Mouse (Mus musculus): ENCODE measurements around the gene Trdmt1. TPM values are rescaled to one million over a fixed set of nuclear protein-coding genes. Genes with fewer than 3 reads are reported as not detected.

Gene Trdmt1
- total RNA-seq, 1 experiment, result 7.4 TPM

DNA sequence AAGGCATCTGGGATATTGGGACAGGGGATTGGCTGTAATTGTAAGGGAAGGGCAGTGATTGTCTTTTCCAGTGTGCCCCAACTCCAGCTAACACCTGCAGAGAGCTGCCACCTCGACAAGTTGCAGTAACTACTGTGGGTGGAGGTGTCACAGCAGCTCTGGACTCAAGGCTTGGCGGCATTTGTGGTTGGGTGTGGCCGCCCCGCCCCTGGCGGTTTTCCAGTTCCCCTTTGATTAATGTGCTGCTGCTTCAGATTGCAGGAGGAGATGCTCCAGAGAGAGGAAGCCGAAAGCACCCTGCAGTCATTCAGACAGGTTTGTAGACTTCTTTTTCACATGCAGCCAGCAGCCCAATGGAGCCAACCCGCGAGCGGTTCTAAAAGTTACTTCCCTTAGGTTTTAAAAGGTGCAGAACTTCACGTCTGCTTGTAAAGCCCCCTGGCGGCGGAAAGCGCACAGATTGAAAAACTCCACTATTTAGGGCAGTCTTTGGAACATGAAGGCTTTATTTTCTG, 30.9 kb upstream of the Trdmt1 start:
- in situ Hi-C loops (cut with MboI; ENCODE audit: low sequenced_read_pairs in 2 of 2, unreplicated experiment in 2 of 2), result loop anchor here in 1 of 2 experiments (25.0 kb wide), 1 partner anchor 288 kb away; no protein-coding TSS in a partner anchor
- Histone ChIP-seq H3K4me1 (ENCODE audit: control insufficient read depth in 2 of 2, insufficient read depth in 2 of 2, low read length in 2 of 2, poor library complexity in 1 of 2) (peaks cover 3 to 7% of the 10 kb centered on the region in 2 experiments; a peak in 2 of 4 replicates), H3K9me3 (ENCODE audit: control insufficient read depth, insufficient read depth, low read depth, low read length) (no peaks in the 10 kb centered on the region), H3K36me3 (ENCODE audit: control insufficient read depth, insufficient read depth, low read length, poor library complexity, severe bottlenecking) (peaks cover 13% of the 10 kb centered on the region), H3K27ac (ENCODE audit: insufficient read depth, low read depth, low read length, poor library complexity, severe bottlenecking) (no peak overlapping the region), H3K9ac (ENCODE audit: insufficient read depth, low read depth, low read length, poor library complexity, severe bottlenecking) (no peak overlapping the region; the same call in 1 of the 2 replicates), H3K4me3 (ENCODE audit: insufficient read depth in 1 of 2, low read depth in 1 of 2, low read length in 2 of 2, poor library complexity in 1 of 2, severe bottlenecking in 1 of 2) (peak overlapping the region; percentile 61 to 91)
- DNase-seq (ENCODE audit: low read depth, low spot score), result peak; percentile 74
- TF ChIP-seq ZC3H11A (IDR thresholded peaks at IDR 0.05; ENCODE audit: borderline replicate concordance, low read depth, low read length) (peak; percentile 23; the same call in 1 of the 2 replicates), ZNF384 (IDR thresholded peaks at IDR 0.05; ENCODE audit: low read depth, low read length) (no peak)

GRCm38 (mm10) chr2:13574801-13575150, 30.3 kb upstream of the Trdmt1 start:
- TF ChIP-seq ZNF384 (IDR thresholded peaks at IDR 0.05; ENCODE audit: low read depth, low read length), result no peak
- TF ChIP-seq ZC3H11A (IDR thresholded peaks at IDR 0.05; ENCODE audit: borderline replicate concordance, low read depth, low read length), result no peak
- TF ChIP-seq CHD2 (IDR thresholded peaks at IDR 0.05; ENCODE audit: low read depth, low read length), result no peak
- TF ChIP-seq HCFC1 (IDR thresholded peaks at IDR 0.05; ENCODE audit: borderline replicate concordance, insufficient read depth, low read length), result no peak
- no peak for TF ChIP-seq MAFK (IDR thresholded peaks at IDR 0.05; ENCODE audit: insufficient read depth, low read depth, low read length)
- peak overlapping the region; percentile 61 to 91 for H3K4me3 ChIP-seq (ENCODE audit: insufficient read depth in 1 of 2, low read depth in 1 of 2, low read length in 2 of 2, poor library complexity in 1 of 2, severe bottlenecking in 1 of 2)
- in situ Hi-C loops (cut with MboI; ENCODE audit: low sequenced_read_pairs in 2 of 2, unreplicated experiment in 2 of 2), result loop anchor here in 1 of 2 experiments (25.0 kb wide), 1 partner anchor 287 kb away; no protein-coding TSS in a partner anchor
- peak overlapping the region; percentile 37 for H3K9ac ChIP-seq (ENCODE audit: insufficient read depth, low read depth, low read length, poor library complexity, severe bottlenecking)
- H3K27ac ChIP-seq (ENCODE audit: insufficient read depth, low read depth, low read length, poor library complexity, severe bottlenecking), result no peak overlapping the region
- H3K36me3 ChIP-seq (ENCODE audit: control insufficient read depth, insufficient read depth, low read length, poor library complexity, severe bottlenecking), result peaks cover 10% of the 10 kb centered on the region
- DNase-seq (ENCODE audit: low read depth, low spot score), result no peak
- H3K4me1 ChIP-seq (ENCODE audit: control insufficient read depth in 2 of 2, insufficient read depth in 2 of 2, low read length in 2 of 2, poor library complexity in 1 of 2), result peaks cover 3 to 7% of the 10 kb centered on the region in 2 experiments; a peak in 2 of 4 replicates
- no peaks in the 10 kb centered on the region for H3K9me3 ChIP-seq (ENCODE audit: control insufficient read depth, insufficient read depth, low read depth, low read length)

GRCm38 (mm10) chr2:13574066-13574800, 29.8 kb upstream of the Trdmt1 start:
- in situ Hi-C loops (cut with MboI; ENCODE audit: low sequenced_read_pairs in 2 of 2, unreplicated experiment in 2 of 2), result no loop called here
- Histone ChIP-seq H3K9ac (ENCODE audit: insufficient read depth, low read depth, low read length, poor library complexity, severe bottlenecking) (peak overlapping the region; percentile 63), H3K9me3 (ENCODE audit: control insufficient read depth, insufficient read depth, low read depth, low read length) (no peaks in the 10 kb centered on the region), H3K27ac (ENCODE audit: insufficient read depth, low read depth, low read length, poor library complexity, severe bottlenecking) (no peak overlapping the region), H3K4me3 (ENCODE audit: insufficient read depth in 1 of 2, low read depth in 1 of 2, low read length in 2 of 2, poor library complexity in 1 of 2, severe bottlenecking in 1 of 2) (peak overlapping the region; percentile 61 to 91), H3K4me1 (ENCODE audit: control insufficient read depth in 2 of 2, insufficient read depth in 2 of 2, low read length in 2 of 2, poor library complexity in 1 of 2) (peaks cover 3 to 7% of the 10 kb centered on the region in 2 experiments; a peak in 2 of 4 replicates), H3K36me3 (ENCODE audit: control insufficient read depth, insufficient read depth, low read length, poor library complexity, severe bottlenecking) (peaks cover 7% of the 10 kb centered on the region)
- no peak for TF ChIP-seq HCFC1 (IDR thresholded peaks at IDR 0.05; ENCODE audit: borderline replicate concordance, insufficient read depth, low read length)
- TF ChIP-seq MAFK (IDR thresholded peaks at IDR 0.05; ENCODE audit: insufficient read depth, low read depth, low read length), result no peak
- no peak for TF ChIP-seq ZNF384 (IDR thresholded peaks at IDR 0.05; ENCODE audit: low read depth, low read length)
- TF ChIP-seq ZC3H11A (IDR thresholded peaks at IDR 0.05; ENCODE audit: borderline replicate concordance, low read depth, low read length), result no peak
- no peak for TF ChIP-seq CHD2 (IDR thresholded peaks at IDR 0.05; ENCODE audit: low read depth, low read length)
- DNase-seq (ENCODE audit: low read depth, low spot score), result no peak

GRCm38 (mm10) chr2:13573408-13574065, 29.1 kb upstream of the Trdmt1 start, which contains the start of gene Vim:
Gene Vim (plus strand): TSS chr2:13573927.
- TF ChIP-seq HCFC1 (IDR thresholded peaks at IDR 0.05; ENCODE audit: borderline replicate concordance, insufficient read depth, low read length), result no peak
- TF ChIP-seq CHD2 (IDR thresholded peaks at IDR 0.05; ENCODE audit: low read depth, low read length), result no peak
- peak; percentile 56; the same call in 1 of the 2 replicates for TF ChIP-seq MAFK (IDR thresholded peaks at IDR 0.05; ENCODE audit: insufficient read depth, low read depth, low read length)
- in situ Hi-C loops (cut with MboI; ENCODE audit: low sequenced_read_pairs in 2 of 2, unreplicated experiment in 2 of 2), result no loop called here
- Histone ChIP-seq H3K4me3 (ENCODE audit: insufficient read depth in 1 of 2, low read depth in 1 of 2, low read length in 2 of 2, poor library complexity in 1 of 2, severe bottlenecking in 1 of 2) (peak within 1 kb of the TSS; percentile 61 to 91), H3K27ac (ENCODE audit: insufficient read depth, low read depth, low read length, poor library complexity, severe bottlenecking) (peak within 1 kb of the TSS; percentile 50; the same call in 1 of the 2 replicates), H3K9ac (ENCODE audit: insufficient read depth, low read depth, low read length, poor library complexity, severe bottlenecking) (peak within 1 kb of the TSS; percentile 63), H3K9me3 (ENCODE audit: control insufficient read depth, insufficient read depth, low read depth, low read length) (no peaks in the 10 kb centered on the region), H3K4me1 (ENCODE audit: control insufficient read depth in 2 of 2, insufficient read depth in 2 of 2, low read length in 2 of 2, poor library complexity in 1 of 2) (peaks cover 3 to 9% of the 10 kb centered on the region in 2 experiments; a peak in 2 of 4 replicates), H3K36me3 (ENCODE audit: control insufficient read depth, insufficient read depth, low read length, poor library complexity, severe bottlenecking) (peaks cover 4% of the 10 kb centered on the region)
- DNase-seq (ENCODE audit: low read depth, low spot score), result peak; percentile 84
